Mouse (Mus musculus) liver, embryonic 14.5 days (tissue): ENCODE data around the gene Gm44502.

ENCODE experiments used
- CTCF ChIP-seq: IDR thresholded peaks from 2 replicates; pipeline ENCODE4 v1.5.1; 2016; ENCODE audit warnings: antibody characterized with exemption, low read depth, control low read depth
- EP300 ChIP-seq: IDR thresholded peaks from 2 replicates; pipeline ENCODE4 v1.6.1; 2016; ENCODE audit warnings: antibody characterized with exemption, low read depth

- TF ChIP-seq CTCF (no peak), EP300 (no peak)
Observed at GRCm38 (mm10) chr15:89372536-89372935, 57.0 kb downstream of the Gm44502 start.
